Mouse (Mus musculus) heart, postnatal 0 days (tissue): ENCODE data around the gene Fut8. TPM values are rescaled to one million over a fixed set of nuclear protein-coding genes. Genes with fewer than 3 reads are reported as not detected.

Experiments
- ATAC-seq: fragments of 200-750 bp; cut with Nextera tagmentation; 2 replicates; pipeline ENCODE4 v1.8.0; 2017; ENCODE audit warnings: low read depth, moderate number of reproducible peaks, moderate library complexity; ENCODE audit not compliant: insufficient read depth
- DNase-seq: peaks from one replicate; pipeline ENCODE4 v3.0.0-alpha.2; 2016; ENCODE audit warnings: low spot score
- H3K27ac ChIP-seq: fragments of 300-500 bp; sonication (generic); 2 replicates; pipeline ENCODE4 v1.5.1; 2014; ENCODE audit warnings: low read depth, mild to moderate bottlenecking
- H3K27me3 ChIP-seq: fragments of 300-500 bp; sonication (generic); 2 replicates; pipeline ENCODE4 v1.6.1; 2014; ENCODE audit warnings: low read length, mixed read lengths; ENCODE audit not compliant: control insufficient read depth, insufficient read depth
- H3K36me3 ChIP-seq: fragments of 300-500 bp; sonication (generic); replicated peaks from 2 replicates; pipeline ENCODE4 v1.6.1; 2014; ENCODE audit warnings: low read length, mixed read lengths; ENCODE audit not compliant: control insufficient read depth, insufficient read depth
- H3K4me1 ChIP-seq: fragments of 300-500 bp; sonication (generic); 2 replicates; pipeline ENCODE4 v1.6.1; 2014; ENCODE audit warnings: antibody characterized with exemption; ENCODE audit not compliant: control insufficient read depth, insufficient read depth
- H3K4me2 ChIP-seq: fragments of 300-500 bp; sonication (generic); 2 replicates; pipeline ENCODE4 v1.6.1; 2014; ENCODE audit warnings: low read depth, mild to moderate bottlenecking, low read length, moderate library complexity
- H3K4me3 ChIP-seq: fragments of 300-500 bp; sonication (generic); 2 replicates; pipeline ENCODE4 v1.5.1; 2014; ENCODE audit warnings: low read depth, low read length
- H3K9ac ChIP-seq: fragments of 300-500 bp; sonication (generic); replicated peaks from 2 replicates; pipeline ENCODE4 v1.6.1; 2014; ENCODE audit warnings: low read depth, low read length, mixed read lengths
- H3K9me3 ChIP-seq: fragments of 300-500 bp; sonication (generic); replicated peaks from 2 replicates; pipeline ENCODE4 v1.6.1; 2016; ENCODE audit warnings: low read length; ENCODE audit not compliant: control insufficient read depth
- CTCF ChIP-seq: IDR thresholded peaks from 2 replicates; pipeline ENCODE4 v1.5.1; 2016; ENCODE audit warnings: antibody characterized with exemption, control low read depth, low read depth
- EP300 ChIP-seq: IDR thresholded peaks from 2 replicates; pipeline ENCODE4 v1.6.1; 2016; ENCODE audit warnings: antibody characterized with exemption, low read depth
- WGBS: fragments of 180-500 bp; shearing (Covaris S2); extraction: QIAGEN DNeasy Blood & Tissue Kit; methylation state at CpG from one replicate; pipeline ENCODE4 v1.1.7; 2014; 5-methylcytosine and 5-hydroxymethylcytosine counted together
- polyA plus RNA-seq: library from polyadenylated mRNA; unstranded; fragments of >200 nt; fragmentation: Nextera tagmentation; extraction: Ambion mirVana; gene quantifications from 2 replicates; pipeline ENCODE4 v1.2.1, GENCODE M21; 2015
- total RNA-seq: library from RNA; depleted of rRNA; stranded (reverse); fragments of >200 nt; gene quantifications from 2 replicates; pipeline ENCODE4 v1.2.3, GENCODE M21; 2014; ENCODE audit warnings: low replicate concordance

The Fut8 gene
- total and polyA plus RNA-seq, 2 experiments from 2014 or later, result 11.1 to 20.2 TPM

- H3K27me3 ChIP-seq, result no peaks in the 10 kb centered on the region
- H3K9me3 ChIP-seq, result no peaks in the 10 kb centered on the region
- no peaks in the 10 kb centered on the region for H3K36me3 ChIP-seq
- H3K4me1 ChIP-seq, result no peaks in the 10 kb centered on the region
- WGBS, result 82% methylated on average over 6 of the region's 6 CpGs
- H3K4me3 ChIP-seq, result no peak overlapping the region
- H3K9ac ChIP-seq, result no peak overlapping the region
- no peak for ATAC-seq
- DNase-seq, result no peak
- no peak overlapping the region for H3K27ac ChIP-seq
- H3K4me2 ChIP-seq, result no peak overlapping the region
- no peak for TF ChIP-seq CTCF
- TF ChIP-seq EP300, result no peak
These were observed 15.6 kb upstream of the Fut8 start for GRCm38 (mm10) chr12:77222272-77222874.

GRCm38 (mm10) chr12:77223595-77223994 lies 14.3 kb upstream of the Fut8 start:
- TF ChIP-seq EP300, result no peak
- no peak for TF ChIP-seq CTCF
- ATAC-seq (no peak), DNase-seq (no peak)
- Histone ChIP-seq H3K4me2 (no peak overlapping the region), H3K9me3 (no peaks in the 10 kb centered on the region), H3K4me1 (no peaks in the 10 kb centered on the region), H3K27ac (no peak overlapping the region), H3K27me3 (no peaks in the 10 kb centered on the region), H3K9ac (no peak overlapping the region), H3K4me3 (no peak overlapping the region), H3K36me3 (no peaks in the 10 kb centered on the region)
- 55% methylated on average over 3 of the region's 3 CpGs for WGBS

DNA sequence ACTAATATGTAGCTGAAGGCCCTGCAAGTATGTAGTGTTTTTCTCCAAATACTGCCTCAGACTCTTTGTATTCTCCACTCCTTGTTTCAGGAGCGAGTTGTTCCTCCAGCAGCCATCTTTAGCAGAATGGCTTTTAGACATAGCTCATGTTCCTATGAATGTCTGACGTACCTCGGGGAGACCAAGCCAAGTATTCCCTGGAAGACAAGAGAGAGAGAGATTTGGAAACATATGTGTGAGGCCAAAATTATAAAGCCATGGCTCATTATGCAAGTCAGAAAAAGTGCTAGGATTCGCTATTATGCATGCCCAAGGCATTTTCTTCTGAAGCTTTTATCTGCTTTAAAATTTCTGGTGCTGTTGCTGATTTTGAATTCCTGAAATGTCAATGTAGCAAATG lies 13.8 kb upstream of the Fut8 start:
- no peak overlapping the region for H3K9ac ChIP-seq
- H3K4me3 ChIP-seq, result no peak overlapping the region
- H3K27ac ChIP-seq, result no peak overlapping the region
- H3K4me2 ChIP-seq, result no peak overlapping the region
- DNase-seq, result no peak
- no peaks in the 10 kb centered on the region for H3K27me3 ChIP-seq
- 88% methylated on average over 4 of the region's 4 CpGs for whole genome bisulfite sequencing
- H3K4me1 ChIP-seq, result no peaks in the 10 kb centered on the region
- TF ChIP-seq EP300, result no peak
- TF ChIP-seq CTCF, result no peak
- no peaks in the 10 kb centered on the region for H3K36me3 ChIP-seq
- H3K9me3 ChIP-seq, result no peaks in the 10 kb centered on the region
- ATAC-seq, result no peak

DNA sequence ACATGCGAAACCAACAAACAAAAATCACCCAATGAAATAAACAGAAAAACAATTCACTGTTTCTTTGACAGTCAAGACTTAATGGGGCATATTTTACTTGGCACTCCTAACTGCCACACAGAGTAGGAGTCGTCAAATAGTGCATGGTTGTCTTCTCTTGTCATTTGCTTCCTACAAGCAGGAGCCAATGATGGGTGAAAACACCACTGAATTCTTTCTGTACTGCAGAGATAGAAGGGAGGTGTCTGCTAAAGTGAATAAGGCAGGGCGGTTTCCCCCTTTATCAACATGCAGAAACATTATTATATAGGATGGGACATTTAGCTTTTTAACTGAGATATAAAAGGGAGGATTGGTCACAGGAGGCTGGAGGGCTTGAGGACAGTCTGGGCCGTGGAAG lies 13.0 kb upstream of the Fut8 start:
- Histone ChIP-seq H3K4me3 (no peak overlapping the region), H3K27ac (no peak overlapping the region), H3K27me3 (no peaks in the 10 kb centered on the region), H3K4me2 (no peak overlapping the region), H3K9me3 (no peaks in the 10 kb centered on the region), H3K4me1 (no peaks in the 10 kb centered on the region), H3K36me3 (no peaks in the 10 kb centered on the region), H3K9ac (no peak overlapping the region)
- 69% methylated on average over 4 of the region's 4 CpGs for WGBS
- ATAC-seq (no peak), DNase-seq (no peak)
- TF ChIP-seq CTCF (no peak), EP300 (no peak)

GRCm38 (mm10) chr12:77225727-77226126 lies 12.2 kb upstream of the Fut8 start:
- H3K36me3 ChIP-seq, result no peaks in the 10 kb centered on the region
- H3K4me1 ChIP-seq, result no peaks in the 10 kb centered on the region
- no peak for ATAC-seq
- no peak for TF ChIP-seq EP300
- TF ChIP-seq CTCF, result no peak
- H3K4me2 ChIP-seq, result no peak overlapping the region
- H3K4me3 ChIP-seq, result no peak overlapping the region
- no peak for DNase-seq
- H3K27ac ChIP-seq, result no peak overlapping the region
- 68% methylated on average over 3 of the region's 3 CpGs for WGBS
- no peak overlapping the region for H3K9ac ChIP-seq
- no peaks in the 10 kb centered on the region for H3K9me3 ChIP-seq
- H3K27me3 ChIP-seq, result no peaks in the 10 kb centered on the region

GRCm38 (mm10) chr12:77235958-77236357 lies 2.0 kb upstream of the Fut8 start:
- Histone ChIP-seq H3K36me3 (no peaks in the 10 kb centered on the region), H3K4me1 (no peaks in the 10 kb centered on the region), H3K9ac (no peak overlapping the region), H3K27me3 (no peaks in the 10 kb centered on the region), H3K9me3 (no peaks in the 10 kb centered on the region), H3K27ac (no peak overlapping the region), H3K4me2 (no peak overlapping the region), H3K4me3 (no peak overlapping the region)
- WGBS, result 46% methylated on average over 4 of the region's 4 CpGs
- ATAC-seq, result no peak
- DNase-seq, result no peak
- TF ChIP-seq EP300, result no peak
- no peak for TF ChIP-seq CTCF
